Mouse (Mus musculus): Measurements from ENCODE around the gene Cyp2d26. TPM values are rescaled to one million over a fixed set of nuclear protein-coding genes. Genes with fewer than 3 reads are reported as not detected.
"Not testable (repeated sequence)": the region's sequence is repeated elsewhere in the genome, so short reads cannot be mapped to it uniquely, and the experiment has no call there.

Gene Cyp2d26
- total RNA-seq, 2 experiments from 2014 or later, result not detected

- intact Hi-C loops (cut with DNase I); DNase-seq (ENCODE audit: low spot score in 2 of 2): not testable (repeated sequence)
These were observed 16.2 kb downstream of the Cyp2d26 start for GRCm38 (mm10) chr15:82777856-82778255.

GRCm38 (mm10) chr15:82765943-82766342, 28.2 kb downstream of the Cyp2d26 start:
- DNase-seq (ENCODE audit: low spot score in 2 of 2), result no peak
- intact Hi-C loops (cut with DNase I), result no loop called here

GRCm38 (mm10) chr15:82764881-82765280, 29.2 kb downstream of the Cyp2d26 start:
- intact Hi-C loops (cut with DNase I), result no loop called here
- no peak for DNase-seq (ENCODE audit: low spot score in 2 of 2)

- no peak for DNase-seq (ENCODE audit: low spot score in 2 of 2)
- intact Hi-C loops (cut with DNase I), result no loop called here
These were observed 30.3 kb downstream of the Cyp2d26 start, which contains the start of gene Cyp2d40 for GRCm38 (mm10) chr15:82763631-82764420. Cyp2d40 (minus strand) TSS chr15:82764183.

GRCm38 (mm10) chr15:82748141-82748540, 46.0 kb downstream of the Cyp2d26 start:
- no peak for DNase-seq (ENCODE audit: low spot score in 2 of 2)
- intact Hi-C loops (cut with DNase I), result no loop called here

GRCm38 (mm10) chr15:82747516-82747915, 46.6 kb downstream of the Cyp2d26 start:
- DNase-seq (ENCODE audit: low spot score in 2 of 2), result no peak

More at GRCm38 (mm10) chr15:82747516-82747915, 46.6 kb downstream of the Cyp2d26 start:
- intact Hi-C loops (cut with DNase I), result no loop called here

Small RNA genes within 50 kb of the gene (microRNA-seq; reads per million reads assigned to microRNA genes)
- gene Gm27618, result 0 reads per million in 2 experiments

Other genes with a start within 250 kb of the Cyp2d26 start
- not detected for gene Cyp2d12, start 239.2 kb downstream of the Cyp2d26 start, total RNA-seq (2021)
- gene Cyp2d34, start 173.3 kb downstream of the Cyp2d26 start, total RNA-seq (2021), result not detected
- gene Cyp2d40, start 30.1 kb downstream of the Cyp2d26 start, total RNA-seq (2021), result not detected
- 100 to 1,000 TPM; 181 to 193 TPM for gene Tcf20, start 193.6 kb upstream of the Cyp2d26 start, total RNA-seq (2021)
- gene Nfam1, start 239.0 kb upstream of the Cyp2d26 start, total RNA-seq (2021), result 1 to 10 TPM; 2.0 to 2.8 TPM

All from left cerebral cortex, postnatal 25 days (tissue).